Mouse (Mus musculus) adipocyte (in vitro differentiated cells): ENCODE measurements around the gene Wdr49.
"Not testable (repeated sequence)": the region's sequence is repeated elsewhere in the genome, so short reads cannot be mapped to it uniquely, and the experiment has no call there.

ENCODE experiments used
- DNase-seq: peaks from one replicate; pipeline ENCODE4 v3.0.0-alpha.2; 2016; ENCODE audit warnings: low spot score

The Wdr49 gene

GRCm38 (mm10) chr3:75301072-75301471, 180.9 kb downstream of the Wdr49 start:
- no peak for DNase-seq

GRCm38 (mm10) chr3:75299464-75299863, 182.5 kb downstream of the Wdr49 start:
- DNase-seq, result not testable (repeated sequence)

GRCm38 (mm10) chr3:75297758-75298111, 184.2 kb downstream of the Wdr49 start:
- DNase-seq, result no peak

DNA sequence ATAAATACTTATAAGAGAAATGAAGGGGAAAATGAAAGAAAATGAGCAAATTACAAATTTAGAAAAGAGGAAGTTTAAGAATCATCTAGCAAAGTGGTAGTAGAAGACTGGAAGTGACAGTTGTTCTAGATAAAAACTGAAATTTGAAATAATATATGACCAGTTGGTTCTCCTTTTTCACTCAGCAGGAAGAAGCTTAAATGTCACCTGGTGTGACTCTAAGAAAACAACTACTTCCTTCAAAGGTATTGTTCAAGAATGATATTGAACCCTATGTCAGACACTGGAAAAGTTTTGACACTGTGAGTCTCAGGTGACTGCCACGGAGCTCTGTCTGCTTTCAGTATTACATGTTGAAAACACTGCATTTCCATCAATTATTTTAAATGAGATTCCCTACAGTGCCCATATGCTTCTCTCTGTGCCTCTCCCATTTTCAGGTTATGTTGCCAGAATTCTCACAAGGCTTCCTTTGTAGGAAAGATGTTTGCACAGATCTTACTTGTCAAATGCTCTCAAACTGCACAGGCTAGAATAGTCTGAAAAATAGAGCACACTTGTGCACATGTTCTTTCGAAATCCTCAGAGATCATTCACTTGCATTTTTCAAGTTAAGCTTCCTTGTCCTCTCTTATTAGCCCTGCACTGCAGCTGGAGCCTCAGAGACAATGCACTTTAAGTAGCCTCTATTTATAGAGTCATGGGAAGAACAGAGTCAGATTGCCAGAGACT, 184.8 kb downstream of the Wdr49 start:
- DNase-seq, result no peak

DNA sequence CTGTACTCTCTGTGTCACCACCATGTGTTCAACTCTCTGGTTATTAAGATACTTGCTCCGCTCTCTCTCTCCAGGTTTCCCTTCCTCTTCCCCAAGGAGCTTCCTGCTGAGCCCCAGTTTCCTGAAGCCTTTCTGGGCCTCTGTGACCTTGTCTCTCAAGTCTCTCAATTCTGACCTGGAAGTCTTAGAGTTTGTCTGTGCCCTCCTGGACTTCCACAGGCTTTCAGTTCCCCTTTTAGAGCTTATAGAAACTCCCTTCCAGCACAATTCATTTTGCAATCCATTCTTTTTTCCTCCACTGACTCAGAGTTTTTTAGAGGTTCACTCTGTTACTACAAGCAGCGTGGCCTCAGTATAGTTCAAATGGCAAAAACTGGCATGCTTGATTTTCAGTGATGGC, 188.7 kb downstream of the Wdr49 start:
- DNase-seq, result no peak

GRCm38 (mm10) chr3:75277455-75277854, 204.5 kb downstream of the Wdr49 start:
- no peak for DNase-seq

- no peak for DNase-seq
Measured at GRCm38 (mm10) chr3:75276522-75276921, 205.4 kb downstream of the Wdr49 start.

- no peak for DNase-seq
Measured at GRCm38 (mm10) chr3:75275127-75275526, 206.8 kb downstream of the Wdr49 start.

- DNase-seq, result no peak
Measured at GRCm38 (mm10) chr3:75269978-75270377, 212.0 kb downstream of the Wdr49 start, which contains the start of gene Serpini2. Gene Serpini2 (minus strand): TSS chr3:75270078.

- DNase-seq, result no peak
Measured at GRCm38 (mm10) chr3:75259356-75259755, 222.6 kb downstream of the Wdr49 start.
